Mouse (Mus musculus) frontal cortex, postnatal 25 days (tissue): ENCODE data around the gene Fam181a.

Experiments
- DNase-seq, 2 experiments: peaks; one replicate each; pipeline ENCODE4 v3.0.0; 2022; ENCODE audit warnings: low spot score in 2 of 2

Fam181a gene

GRCm38 (mm10) chr12:103310744-103311267 is at the start of gene Fam181a:
Fam181a (plus strand) TSS chr12:103310975.
- no peak for DNase-seq

- no peak for DNase-seq
Observed at GRCm38 (mm10) chr12:103262017-103262865, 48.5 kb upstream of the Fam181a start.

- no peak for DNase-seq
Observed at GRCm38 (mm10) chr12:103266605-103267004, 44.2 kb upstream of the Fam181a start.

- DNase-seq: no peak
Observed at GRCm38 (mm10) chr12:103272176-103272575, 38.6 kb upstream of the Fam181a start.

- no peak for DNase-seq
Observed at GRCm38 (mm10) chr12:103273051-103273450, 37.7 kb upstream of the Fam181a start.

GRCm38 (mm10) chr12:103273732-103274131 is 37.0 kb upstream of the Fam181a start:
- no peak for DNase-seq

- DNase-seq: no peak
Observed at GRCm38 (mm10) chr12:103276422-103276821, 34.4 kb upstream of the Fam181a start.

- DNase-seq: no peak
Observed at GRCm38 (mm10) chr12:103281491-103281890, 29.3 kb upstream of the Fam181a start.

GRCm38 (mm10) chr12:103281912-103282311 is 28.9 kb upstream of the Fam181a start:
- DNase-seq: no peak

- DNase-seq: no peak
Observed at GRCm38 (mm10) chr12:103282936-103283335, 27.8 kb upstream of the Fam181a start.

- DNase-seq: no peak
Observed at GRCm38 (mm10) chr12:103283411-103283810, 27.4 kb upstream of the Fam181a start.

GRCm38 (mm10) chr12:103287276-103287675 is 23.5 kb upstream of the Fam181a start:
- DNase-seq: no peak

GRCm38 (mm10) chr12:103292366-103292765 is 18.4 kb upstream of the Fam181a start:
- no peak for DNase-seq

- no peak for DNase-seq
Observed at GRCm38 (mm10) chr12:103296292-103296691, 14.5 kb upstream of the Fam181a start.

- DNase-seq: no peak
Observed at GRCm38 (mm10) chr12:103300493-103300892, 10.3 kb upstream of the Fam181a start.

- DNase-seq: peak; percentile 56 to 67
Observed at GRCm38 (mm10) chr12:103301645-103302044, 9.1 kb upstream of the Fam181a start.

- no peak for DNase-seq
Observed at GRCm38 (mm10) chr12:103302960-103303359, 7.8 kb upstream of the Fam181a start.

GRCm38 (mm10) chr12:103306224-103306623 is 4.6 kb upstream of the Fam181a start:
- DNase-seq: no peak

GRCm38 (mm10) chr12:103306720-103307119 is 4.1 kb upstream of the Fam181a start:
- no peak for DNase-seq

GRCm38 (mm10) chr12:103311921-103312320 is 1.1 kb downstream of the Fam181a start:
- no peak for DNase-seq

GRCm38 (mm10) chr12:103313274-103313673 is 2.5 kb downstream of the Fam181a start:
- DNase-seq: no peak

GRCm38 (mm10) chr12:103313871-103314639 is 3.3 kb downstream of the Fam181a start:
- DNase-seq: no peak
